Mouse (Mus musculus) embryonic facial prominence, embryonic 14.5 days (tissue): Measurements from ENCODE around the gene Tab1. TPM values are rescaled to one million over a fixed set of nuclear protein-coding genes. Genes with fewer than 3 reads are reported as not detected.

Experiments
- ATAC-seq: fragments of 200-750 bp; cut with Nextera tagmentation; 2 replicates; pipeline ENCODE4 v1.8.0; 2017; ENCODE audit warnings: low read depth, moderate number of reproducible peaks, moderate TSS enrichment
- DNase-seq: peaks from one replicate; pipeline ENCODE4 v3.0.0-alpha.2; 2015; ENCODE audit warnings: low spot score
- H3K27ac ChIP-seq: fragments of 300-500 bp; sonication (generic); replicated peaks from 2 replicates; pipeline ENCODE4 v1.5.1; 2014; ENCODE audit warnings: low read depth, mild to moderate bottlenecking, low read length, moderate library complexity
- H3K27me3 ChIP-seq: fragments of 300-500 bp; sonication (generic); replicated peaks from 2 replicates; pipeline ENCODE4 v1.6.1; 2014; ENCODE audit warnings: low read length; ENCODE audit not compliant: control insufficient read depth, insufficient read depth
- H3K36me3 ChIP-seq: fragments of 300-500 bp; sonication (generic); 2 replicates; pipeline ENCODE4 v1.6.1; 2014; ENCODE audit warnings: low read length, mixed read lengths; ENCODE audit not compliant: control insufficient read depth, insufficient read depth
- H3K4me1 ChIP-seq: fragments of 300-500 bp; sonication (generic); 2 replicates; pipeline ENCODE4 v1.6.1; 2014; ENCODE audit warnings: antibody characterized with exemption, low read length; ENCODE audit not compliant: control insufficient read depth, insufficient read depth
- H3K4me2 ChIP-seq: fragments of 300-500 bp; sonication (generic); 2 replicates; pipeline ENCODE4 v1.6.1; 2014; ENCODE audit warnings: low read depth, mild to moderate bottlenecking, low read length, moderate library complexity, mixed read lengths
- H3K4me3 ChIP-seq: fragments of 300-500 bp; sonication (generic); 2 replicates; pipeline ENCODE4 v1.5.1; 2014; ENCODE audit warnings: low read depth, mild to moderate bottlenecking, low read length
- H3K9ac ChIP-seq: fragments of 300-500 bp; sonication (generic); 2 replicates; pipeline ENCODE4 v1.6.1; 2014; ENCODE audit warnings: low read depth, mild to moderate bottlenecking, low read length, moderate library complexity, mixed read lengths
- H3K9me3 ChIP-seq: fragments of 300-500 bp; sonication (generic); 2 replicates; pipeline ENCODE4 v1.6.1; 2016; ENCODE audit warnings: low read length; ENCODE audit not compliant: control insufficient read depth
- WGBS: fragments of 180-500 bp; shearing (Covaris S2); extraction: QIAGEN DNeasy Blood & Tissue Kit; methylation state at CpG from one replicate; pipeline ENCODE4 v1.1.7; 2014; 5-methylcytosine and 5-hydroxymethylcytosine counted together
- polyA plus RNA-seq: library from polyadenylated mRNA; unstranded; fragments of >200 nt; fragmentation: Nextera tagmentation; extraction: Ambion mirVana; gene quantifications from 2 replicates; pipeline ENCODE4 v1.2.1, GENCODE M21; 2014

Gene Tab1
- polyA plus RNA-seq, 1 experiment from 2014 or later = 27.6 TPM

- H3K9me3 ChIP-seq = peaks cover 6% of the 10 kb centered on the region; the same call in 1 of the 2 replicates
- ATAC-seq (no peak), DNase-seq (no peak)
- no peak overlapping the region for H3K9ac ChIP-seq
- H3K27ac ChIP-seq = no peak overlapping the region
- H3K27me3 ChIP-seq = no peaks in the 10 kb centered on the region
- H3K4me2 ChIP-seq = no peak overlapping the region
- H3K4me1 ChIP-seq = no peaks in the 10 kb centered on the region
- 48% methylated on average over 6 of the region's 6 CpGs for WGBS
- H3K4me3 ChIP-seq = no peak overlapping the region
- H3K36me3 ChIP-seq = peaks cover 55% of the 10 kb centered on the region
Observed at GRCm38 (mm10) chr15:80146153-80146552, 13.2 kb downstream of the Tab1 start.

GRCm38 (mm10) chr15:80147090-80147489 lies 14.2 kb downstream of the Tab1 start:
- Histone ChIP-seq H3K9me3 (peaks cover 2% of the 10 kb centered on the region; the same call in 1 of the 2 replicates), H3K4me3 (no peak overlapping the region), H3K4me1 (no peaks in the 10 kb centered on the region), H3K9ac (no peak overlapping the region), H3K27me3 (no peaks in the 10 kb centered on the region), H3K27ac (no peak overlapping the region), H3K36me3 (peaks cover 54% of the 10 kb centered on the region), H3K4me2 (no peak overlapping the region)
- ATAC-seq (no peak), DNase-seq (no peak)
- 84% methylated on average over 14 of the region's 14 CpGs for WGBS

- Histone ChIP-seq H3K4me3 (no peak overlapping the region), H3K9ac (no peak overlapping the region), H3K27ac (no peak overlapping the region), H3K36me3 (peaks cover 54% of the 10 kb centered on the region; the same call in 1 of the 2 replicates), H3K4me2 (no peak overlapping the region), H3K9me3 (no peaks in the 10 kb centered on the region), H3K4me1 (no peaks in the 10 kb centered on the region), H3K27me3 (no peaks in the 10 kb centered on the region)
- 74% methylated on average over 5 of the region's 5 CpGs for WGBS
- no peak for DNase-seq
- ATAC-seq = no peak
Observed at GRCm38 (mm10) chr15:80147511-80147910, 14.6 kb downstream of the Tab1 start.

GRCm38 (mm10) chr15:80148565-80148964 lies 15.6 kb downstream of the Tab1 start:
- ATAC-seq = no peak
- DNase-seq = no peak
- Histone ChIP-seq H3K27me3 (no peaks in the 10 kb centered on the region), H3K4me2 (no peak overlapping the region), H3K27ac (no peak overlapping the region), H3K4me3 (no peak overlapping the region), H3K4me1 (no peaks in the 10 kb centered on the region), H3K9me3 (no peaks in the 10 kb centered on the region), H3K36me3 (peaks cover 55% of the 10 kb centered on the region; the same call in 1 of the 2 replicates), H3K9ac (no peak overlapping the region)
- 83% methylated on average over 8 of the region's 8 CpGs for WGBS

GRCm38 (mm10) chr15:80149517-80149916 lies 16.6 kb downstream of the Tab1 start:
- Histone ChIP-seq H3K9me3 (no peaks in the 10 kb centered on the region), H3K4me3 (no peak overlapping the region), H3K9ac (no peak overlapping the region), H3K4me1 (no peaks in the 10 kb centered on the region), H3K27me3 (no peaks in the 10 kb centered on the region), H3K27ac (no peak overlapping the region), H3K4me2 (no peak overlapping the region), H3K36me3 (peaks cover 63% of the 10 kb centered on the region)
- ATAC-seq (no peak), DNase-seq (no peak)
- WGBS = 88% methylated on average over 7 of the region's 7 CpGs

GRCm38 (mm10) chr15:80152663-80153062 lies 19.7 kb downstream of the Tab1 start:
- no peak for ATAC-seq
- Histone ChIP-seq H3K4me2 (no peak overlapping the region), H3K4me1 (no peaks in the 10 kb centered on the region), H3K9ac (0 out of 2 replicates have a peak overlapping the region, but pooled peaks have one; percentile 19), H3K36me3 (peaks cover 93% of the 10 kb centered on the region), H3K9me3 (no peaks in the 10 kb centered on the region), H3K27ac (no peak overlapping the region), H3K4me3 (no peak overlapping the region), H3K27me3 (no peaks in the 10 kb centered on the region)
- WGBS = 84% methylated on average over 10 of the region's 10 CpGs
- DNase-seq = no peak

- H3K36me3 ChIP-seq = peaks cover 96% of the 10 kb centered on the region
- H3K9me3 ChIP-seq = no peaks in the 10 kb centered on the region
- no peak overlapping the region for H3K9ac ChIP-seq
- no peak overlapping the region for H3K4me3 ChIP-seq
- no peak for ATAC-seq
- no peak overlapping the region for H3K4me2 ChIP-seq
- no peaks in the 10 kb centered on the region; the same call in 1 of the 2 replicates for H3K4me1 ChIP-seq
- H3K27ac ChIP-seq = no peak overlapping the region
- WGBS = 68% methylated on average over 10 of the region's 11 CpGs
- DNase-seq = no peak
- no peaks in the 10 kb centered on the region for H3K27me3 ChIP-seq
Observed at GRCm38 (mm10) chr15:80153757-80154156, 20.8 kb downstream of the Tab1 start.

GRCm38 (mm10) chr15:80155707-80156106 lies 22.8 kb downstream of the Tab1 start:
- H3K9me3 ChIP-seq = no peaks in the 10 kb centered on the region

GRCm38 (mm10) chr15:80157197-80157943 lies 24.4 kb downstream of the Tab1 start:
- Histone ChIP-seq H3K4me2 (no peak overlapping the region), H3K4me1 (peaks cover 11% of the 10 kb centered on the region), H3K9me3 (no peaks in the 10 kb centered on the region), H3K27me3 (no peaks in the 10 kb centered on the region), H3K27ac (no peak overlapping the region), H3K9ac (no peak overlapping the region), H3K4me3 (no peak overlapping the region), H3K36me3 (peaks cover 97% of the 10 kb centered on the region)
- DNase-seq = no peak
- WGBS = 87% methylated on average over 22 of the region's 22 CpGs
- ATAC-seq = no peak

More at GRCm38 (mm10) chr15:80155707-80156106, 22.8 kb downstream of the Tab1 start:
- Histone ChIP-seq H3K9ac (no peak overlapping the region), H3K4me2 (no peak overlapping the region), H3K4me3 (no peak overlapping the region), H3K36me3 (peaks cover 95% of the 10 kb centered on the region), H3K27me3 (no peaks in the 10 kb centered on the region), H3K27ac (no peak overlapping the region), H3K4me1 (peaks cover 11% of the 10 kb centered on the region)
- DNase-seq (no peak), ATAC-seq (no peak)
- 97% methylated on average over 8 of the region's 8 CpGs for WGBS
